Mouse (Mus musculus): Measurements from ENCODE around the gene Gm13272. TPM values are rescaled to one million over a fixed set of nuclear protein-coding genes. Genes with fewer than 3 reads are reported as not detected.
"Not testable (repeated sequence)": the region's sequence is repeated elsewhere in the genome, so short reads cannot be mapped to it uniquely, and the experiment has no call there.

Gene Gm13272
- polyA plus RNA-seq (2012; rRNA removed) = not detected in 2 replicates

- not testable (repeated sequence) for H3K4me1 ChIP-seq (ENCODE audit: control insufficient read depth, insufficient read depth, low read length); H3K4me3 ChIP-seq (replicated peaks; ENCODE audit: extremely low read depth, low read depth, low read length); DNase-seq
- WGBS = no CpG with 5 or more reads among the region's 29 CpGs
Measured at GRCm38 (mm10) chr4:88779550-88779949, at the start of gene Gm13272. Gm13272 (plus strand) TSS chr4:88779850.

GRCm38 (mm10) chr4:88738480-88738879, 41.2 kb upstream of the Gm13272 start:
- Histone ChIP-seq H3K4me3 (replicated peaks; ENCODE audit: extremely low read depth, low read depth, low read length) (no peak overlapping the region), H3K4me1 (ENCODE audit: control insufficient read depth, insufficient read depth, low read length) (no peaks in the 10 kb centered on the region)
- peak; percentile 74 for DNase-seq
- 0% methylated on average over 2 of the region's 2 CpGs for WGBS
- TF ChIP-seq POLR2A (IDR thresholded peaks at IDR 0.05; ENCODE audit: borderline replicate concordance, extremely low read depth, low read depth, low read length) = no peak
- TF ChIP-seq CTCF (IDR thresholded peaks at IDR 0.05; ENCODE audit: insufficient read depth, low read length) = peak; percentile 91

GRCm38 (mm10) chr4:88739036-88739435, 40.6 kb upstream of the Gm13272 start:
- DNase-seq = no peak
- no peak for TF ChIP-seq POLR2A (IDR thresholded peaks at IDR 0.05; ENCODE audit: borderline replicate concordance, extremely low read depth, low read depth, low read length)
- no peak for TF ChIP-seq CTCF (IDR thresholded peaks at IDR 0.05; ENCODE audit: insufficient read depth, low read length)
- WGBS = 83% methylated on average over 6 of the region's 6 CpGs
- no peak overlapping the region for H3K4me3 ChIP-seq (replicated peaks; ENCODE audit: extremely low read depth, low read depth, low read length)
- H3K4me1 ChIP-seq (ENCODE audit: control insufficient read depth, insufficient read depth, low read length) = no peaks in the 10 kb centered on the region

GRCm38 (mm10) chr4:88741426-88741825, 38.2 kb upstream of the Gm13272 start:
- no peaks in the 10 kb centered on the region for H3K4me1 ChIP-seq (ENCODE audit: control insufficient read depth, insufficient read depth, low read length)
- DNase-seq = no peak
- WGBS = 76% methylated on average over 4 of the region's 4 CpGs
- H3K4me3 ChIP-seq (replicated peaks; ENCODE audit: extremely low read depth, low read depth, low read length) = no peak overlapping the region
- TF ChIP-seq POLR2A (IDR thresholded peaks at IDR 0.05; ENCODE audit: borderline replicate concordance, extremely low read depth, low read depth, low read length) = no peak
- no peak for TF ChIP-seq CTCF (IDR thresholded peaks at IDR 0.05; ENCODE audit: insufficient read depth, low read length)

GRCm38 (mm10) chr4:88742771-88743371, 36.8 kb upstream of the Gm13272 start:
- DNase-seq = no peak
- WGBS = 60% methylated on average over 7 of the region's 7 CpGs

GRCm38 (mm10) chr4:88744207-88744606, 35.4 kb upstream of the Gm13272 start:
- 63% methylated on average over 3 of the region's 3 CpGs for WGBS

More at GRCm38 (mm10) chr4:88742771-88743371, 36.8 kb upstream of the Gm13272 start:
- no peak overlapping the region for H3K4me3 ChIP-seq (replicated peaks; ENCODE audit: extremely low read depth, low read depth, low read length)
- H3K4me1 ChIP-seq (ENCODE audit: control insufficient read depth, insufficient read depth, low read length) = no peaks in the 10 kb centered on the region
- no peak for TF ChIP-seq CTCF (IDR thresholded peaks at IDR 0.05; ENCODE audit: insufficient read depth, low read length)
- no peak for TF ChIP-seq POLR2A (IDR thresholded peaks at IDR 0.05; ENCODE audit: borderline replicate concordance, extremely low read depth, low read depth, low read length)

GRCm38 (mm10) chr4:88749926-88750325, 29.7 kb upstream of the Gm13272 start:
- TF ChIP-seq POLR2A (IDR thresholded peaks at IDR 0.05; ENCODE audit: borderline replicate concordance, extremely low read depth, low read depth, low read length) (no peak), CTCF (IDR thresholded peaks at IDR 0.05; ENCODE audit: insufficient read depth, low read length) (no peak)
- Histone ChIP-seq H3K4me1 (ENCODE audit: control insufficient read depth, insufficient read depth, low read length) (no peaks in the 10 kb centered on the region), H3K4me3 (replicated peaks; ENCODE audit: extremely low read depth, low read depth, low read length) (no peak overlapping the region)
- 67% methylated on average over 6 of the region's 6 CpGs for WGBS
- DNase-seq = no peak

More at GRCm38 (mm10) chr4:88744207-88744606, 35.4 kb upstream of the Gm13272 start:
- Histone ChIP-seq H3K4me3 (replicated peaks; ENCODE audit: extremely low read depth, low read depth, low read length) (no peak overlapping the region), H3K4me1 (ENCODE audit: control insufficient read depth, insufficient read depth, low read length) (no peaks in the 10 kb centered on the region)
- TF ChIP-seq CTCF (IDR thresholded peaks at IDR 0.05; ENCODE audit: insufficient read depth, low read length) (peak; percentile 37; the same call in 1 of the 2 replicates), POLR2A (IDR thresholded peaks at IDR 0.05; ENCODE audit: borderline replicate concordance, extremely low read depth, low read depth, low read length) (no peak)
- no peak for DNase-seq

- WGBS = 75% methylated on average over 15 of the region's 15 CpGs
- H3K4me1 ChIP-seq (ENCODE audit: control insufficient read depth, insufficient read depth, low read length) = not testable (repeated sequence)
- DNase-seq = peak; percentile 66
Measured at GRCm38 (mm10) chr4:88754818-88755340, 24.8 kb upstream of the Gm13272 start, which contains the start of gene Gm13271. Gm13271 (plus strand) TSS chr4:88754868.

GRCm38 (mm10) chr4:88756581-88757513, 22.8 kb upstream of the Gm13272 start:
- WGBS = 8% methylated on average over 28 of the region's 31 CpGs
- not testable (repeated sequence) for H3K4me1 ChIP-seq (ENCODE audit: control insufficient read depth, insufficient read depth, low read length)
- peak overlapping the region; percentile 89 for H3K4me3 ChIP-seq (replicated peaks; ENCODE audit: extremely low read depth, low read depth, low read length)
- peak; percentile 47 for DNase-seq
- TF ChIP-seq POLR2A (IDR thresholded peaks at IDR 0.05; ENCODE audit: borderline replicate concordance, extremely low read depth, low read depth, low read length) = peak; percentile 46; the same call in 1 of the 2 replicates

More at GRCm38 (mm10) chr4:88754818-88755340, 24.8 kb upstream of the Gm13272 start, which contains the start of gene Gm13271:
- not testable (repeated sequence) for H3K4me3 ChIP-seq (replicated peaks; ENCODE audit: extremely low read depth, low read depth, low read length)
